8 mouse cellular contexts compared by ENCODE assay signal in the genomic region with DNA sequence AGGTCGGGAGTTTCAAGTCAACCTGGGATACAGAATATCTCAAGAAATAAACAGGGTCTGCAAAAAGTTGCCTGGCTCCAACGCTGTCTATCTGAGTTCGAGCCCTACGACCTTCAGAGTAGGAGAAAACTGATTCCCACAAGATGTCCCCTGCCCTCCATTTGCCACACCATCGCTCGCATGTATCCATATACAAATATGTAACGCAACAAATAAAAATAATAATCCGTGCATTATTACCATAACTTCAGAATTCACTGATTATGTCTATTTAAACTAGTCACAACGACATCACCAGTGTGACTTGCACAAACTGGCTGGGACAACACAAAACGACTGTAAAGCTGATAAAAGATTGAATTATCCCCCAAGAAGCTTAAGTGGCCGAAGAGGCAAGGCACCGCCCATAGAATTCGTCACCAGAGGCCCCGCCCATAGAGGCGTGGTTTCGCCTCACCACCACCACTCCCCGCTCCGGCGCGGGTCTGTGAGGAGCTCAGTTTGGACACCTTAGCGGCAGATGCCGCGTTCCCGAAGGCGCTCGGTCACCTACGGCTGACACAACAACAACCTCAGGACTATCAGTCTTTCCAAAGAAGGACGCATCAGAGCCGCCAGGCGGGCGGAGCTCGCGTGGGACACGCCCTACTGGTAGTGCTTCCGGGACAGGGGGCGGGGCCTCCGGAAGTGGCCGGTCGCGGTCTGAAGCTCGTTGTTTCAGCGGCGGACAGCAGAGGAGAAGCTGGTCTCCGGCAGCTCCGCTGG. TPM values are rescaled to one million over a fixed set of nuclear protein-coding genes. Genes with fewer than 3 reads are reported as not detected.
DNase-seq lines count a peak whose midpoint lies in the region; ATAC-seq and TF ChIP-seq lines count a peak whose summit lies in the region.

A gene (plus strand): TSS at position 671 of the 765 bp plus-strand sequence.

- peak within 1 kb of the TSS; percentile 79 for H3K4me3 ChIP-seq in hindbrain, embryonic 14.5 days (replicated peaks; ENCODE audit: low read length)

- H3K27ac ChIP-seq in hindbrain, embryonic 14.5 days, result peak within 1 kb of the TSS; percentile 94

- H3K4me2 ChIP-seq in hindbrain, embryonic 14.5 days (replicated peaks), result peak within 1 kb of the TSS; percentile 74

- DNase-seq in Patski (ENCODE audit: low read depth, low spot score), result peak; percentile 61
- DNase-seq in cerebellum, postnatal 14 days, result peak; percentile 96 to 97
- peak; percentile 94 to 95 for DNase-seq in frontal cortex, postnatal 25 days (ENCODE audit: low spot score in 2 of 2)
- DNase-seq in hindbrain, embryonic 14.5 days (ENCODE audit: low spot score), result peak; percentile 92
- peak; percentile 95 for DNase-seq in layer of hippocampus, postnatal 36 days
- DNase-seq in lung, postnatal 36 days, result peak; percentile 94
- DNase-seq in retina, postnatal 1 day, result peak; percentile 93
- DNase-seq in urinary bladder, adult 18-20 months (ENCODE audit: low spot score in 2 of 2), result peak; percentile 90 to 95

- in situ Hi-C loops in Patski (cut with MboI; ENCODE audit: low pct_unique_long_range_greater_than_20kb), result no loop called here

- peaks cover 27% of the 10 kb centered on the region for H3K36me3 ChIP-seq in hindbrain, embryonic 14.5 days (replicated peaks; ENCODE audit: control insufficient read depth, insufficient read depth)

- no peak for TF ChIP-seq CTCF in Patski (IDR thresholded peaks at IDR 0.05)

- peak; percentile 87 for ATAC-seq in Patski
- ATAC-seq in hindbrain, embryonic 14.5 days (ENCODE audit: low FRiP score), result peak; percentile 97

- peak within 1 kb of the TSS; percentile 71 for H3K9ac ChIP-seq in hindbrain, embryonic 14.5 days

- peaks cover 19% of the 10 kb centered on the region for H3K4me1 ChIP-seq in hindbrain, embryonic 14.5 days (replicated peaks; ENCODE audit: control insufficient read depth, insufficient read depth, low read length)

- H3K9me3 ChIP-seq in hindbrain, embryonic 14.5 days (ENCODE audit: control insufficient read depth, low read length), result no peaks in the 10 kb centered on the region

- CTCF ChIA-PET in Patski (lab: Charles Lee), result interaction anchor here (0.9 to 1.7 kb wide), 3 partner anchors 21 to 523 kb away, joined by 3 to 6 read pairs (median 3); no protein-coding TSS in a partner anchor

- POLR2A ChIA-PET in Patski (lab: Charles Lee), result interaction anchor here (1.0 kb wide), 1 partner anchor 95 kb away, joined by 3 read pairs; no protein-coding TSS in a partner anchor

- WGBS in hindbrain, embryonic 14.5 days, result 7% methylated on average over 45 of the region's 45 CpGs

- no peaks in the 10 kb centered on the region for H3K27me3 ChIP-seq in Patski
- H3K27me3 ChIP-seq in hindbrain, embryonic 14.5 days (ENCODE audit: control insufficient read depth, insufficient read depth, low read length), result no peaks in the 10 kb centered on the region

RNA-seq across cellular contexts. Expression of the gene that starts here (rescaled TPM):
- polyA plus RNA-seq in Patski (2021), result 44.1 TPM
- polyA plus RNA-seq in hindbrain, embryonic 14.5 days (2014; fragmentation: Nextera tagmentation; extraction: Ambion mirVana), result 75.0 TPM in 2 replicates
- total RNA-seq in layer of hippocampus, postnatal 36 days (2021), result 10 to 100 TPM; 50.0 to 56.7 TPM

Comparison
In these comparisons a context has a peak if more than half of its experiments do, and no peak if none do; other contexts are left out.
1. Peak in every context shown above with its lines: DNase-seq, ATAC-seq, H3K4me3 ChIP-seq and H3K27ac ChIP-seq.